Mouse (Mus musculus): ENCODE data around the gene Mvb12b.
"Not testable (repeated sequence)": the region's sequence is repeated elsewhere in the genome, so short reads cannot be mapped to it uniquely, and the experiment has no call there.

Mvb12b gene

GRCm38 (mm10) chr2:33887328-33888099 lies at the start of gene Mvb12b:
Gene Mvb12b, minus strand, starts transcription at chr2:33887946.
- DNase-seq, result peak; percentile 54

- DNase-seq, result peak; percentile 56
Observed at GRCm38 (mm10) chr2:33935756-33936155, 48.0 kb upstream of the Mvb12b start.

- DNase-seq, result no peak
Observed at GRCm38 (mm10) chr2:33933606-33934510, 46.1 kb upstream of the Mvb12b start.

- no peak for DNase-seq
Observed at GRCm38 (mm10) chr2:33931161-33931560, 43.4 kb upstream of the Mvb12b start.

- DNase-seq, result no peak
Observed at GRCm38 (mm10) chr2:33925288-33925687, 37.5 kb upstream of the Mvb12b start.

- no peak for DNase-seq
Observed at GRCm38 (mm10) chr2:33923482-33923881, 35.7 kb upstream of the Mvb12b start.

- DNase-seq, result no peak
Observed at GRCm38 (mm10) chr2:33922466-33922865, 34.7 kb upstream of the Mvb12b start.

GRCm38 (mm10) chr2:33919934-33920615 lies 32.3 kb upstream of the Mvb12b start:
- DNase-seq, result no peak

- DNase-seq, result no peak
Observed at GRCm38 (mm10) chr2:33918824-33919223, 31.1 kb upstream of the Mvb12b start.

- DNase-seq, result no peak
Observed at GRCm38 (mm10) chr2:33918318-33918717, 30.6 kb upstream of the Mvb12b start.

GRCm38 (mm10) chr2:33916603-33917002 lies 28.9 kb upstream of the Mvb12b start:
- peak; percentile 43 for DNase-seq

GRCm38 (mm10) chr2:33914998-33915397 lies 27.3 kb upstream of the Mvb12b start:
- no peak for DNase-seq

GRCm38 (mm10) chr2:33914334-33914733 lies 26.6 kb upstream of the Mvb12b start:
- DNase-seq, result no peak

GRCm38 (mm10) chr2:33913598-33913997 lies 25.9 kb upstream of the Mvb12b start:
- DNase-seq, result not testable (repeated sequence)

GRCm38 (mm10) chr2:33912741-33913140 lies 25.0 kb upstream of the Mvb12b start:
- DNase-seq, result no peak

- DNase-seq, result no peak
Observed at GRCm38 (mm10) chr2:33908374-33908773, 20.6 kb upstream of the Mvb12b start.

GRCm38 (mm10) chr2:33907174-33907573 lies 19.4 kb upstream of the Mvb12b start:
- no peak for DNase-seq

GRCm38 (mm10) chr2:33895829-33896228 lies 8.1 kb upstream of the Mvb12b start:
- DNase-seq, result no peak

- no peak for DNase-seq
Observed at GRCm38 (mm10) chr2:33893151-33893550, 5.4 kb upstream of the Mvb12b start.

- DNase-seq, result peak; percentile 63
Observed at GRCm38 (mm10) chr2:33892354-33892753, 4.6 kb upstream of the Mvb12b start.

- no peak for DNase-seq
Observed at GRCm38 (mm10) chr2:33888100-33888385, 297 bp upstream of the Mvb12b start.

- peak; percentile 31 for DNase-seq
Observed at GRCm38 (mm10) chr2:33886386-33887327, 1.1 kb downstream of the Mvb12b start.
